Mouse (Mus musculus): ENCODE measurements around the gene Vwa7. TPM values are rescaled to one million over a fixed set of nuclear protein-coding genes. Genes with fewer than 3 reads are reported as not detected.
A peak's percentile ranks its signal among the peaks of the same experiment; 100 is the strongest.

Vwa7 gene
- polyA plus RNA-seq, 1 experiment from 2014 or later, result 0.27 TPM

DNA sequence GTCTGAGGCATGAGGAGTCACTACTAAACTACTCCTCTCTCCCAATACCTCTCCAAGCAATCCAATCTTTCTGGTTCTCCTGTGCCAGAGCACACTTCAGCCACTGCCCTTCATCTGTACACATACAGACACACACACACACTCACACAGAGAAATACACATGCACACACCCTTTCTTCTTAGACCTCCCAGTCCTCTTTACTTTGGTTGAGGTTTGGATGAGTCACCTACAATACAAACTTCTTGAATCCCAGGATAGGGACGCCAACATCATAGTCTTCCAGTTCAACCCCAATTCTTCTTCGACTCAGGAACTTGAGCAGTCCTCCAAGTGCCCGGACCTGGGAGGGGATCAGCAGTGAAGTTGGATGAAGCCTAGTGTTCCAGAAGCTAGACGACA lies 27.4 kb downstream of the Vwa7 start:
- 85% methylated on average over 4 of the region's 4 CpGs for WGBS
- DNase-seq (ENCODE audit: low spot score) (no peak), ATAC-seq (replicated peaks; ENCODE audit: low FRiP score) (no peak)
- Histone ChIP-seq H3K9me3 (ENCODE audit: control insufficient read depth, low read length) (no peaks in the 10 kb centered on the region), H3K4me1 (replicated peaks; ENCODE audit: control insufficient read depth, insufficient read depth, low read length) (peaks cover 11% of the 10 kb centered on the region), H3K27ac (ENCODE audit: low read depth, low read length) (no peak overlapping the region), H3K27me3 (ENCODE audit: control insufficient read depth, insufficient read depth, low read length) (no peaks in the 10 kb centered on the region), H3K9ac (ENCODE audit: low read length) (no peak overlapping the region), H3K4me3 (ENCODE audit: low read depth, low read length) (no peak overlapping the region), H3K36me3 (ENCODE audit: control insufficient read depth, insufficient read depth, low read length) (no peaks in the 10 kb centered on the region), H3K4me2 (ENCODE audit: low read depth, low read length, severe bottlenecking) (no peak overlapping the region)

DNA sequence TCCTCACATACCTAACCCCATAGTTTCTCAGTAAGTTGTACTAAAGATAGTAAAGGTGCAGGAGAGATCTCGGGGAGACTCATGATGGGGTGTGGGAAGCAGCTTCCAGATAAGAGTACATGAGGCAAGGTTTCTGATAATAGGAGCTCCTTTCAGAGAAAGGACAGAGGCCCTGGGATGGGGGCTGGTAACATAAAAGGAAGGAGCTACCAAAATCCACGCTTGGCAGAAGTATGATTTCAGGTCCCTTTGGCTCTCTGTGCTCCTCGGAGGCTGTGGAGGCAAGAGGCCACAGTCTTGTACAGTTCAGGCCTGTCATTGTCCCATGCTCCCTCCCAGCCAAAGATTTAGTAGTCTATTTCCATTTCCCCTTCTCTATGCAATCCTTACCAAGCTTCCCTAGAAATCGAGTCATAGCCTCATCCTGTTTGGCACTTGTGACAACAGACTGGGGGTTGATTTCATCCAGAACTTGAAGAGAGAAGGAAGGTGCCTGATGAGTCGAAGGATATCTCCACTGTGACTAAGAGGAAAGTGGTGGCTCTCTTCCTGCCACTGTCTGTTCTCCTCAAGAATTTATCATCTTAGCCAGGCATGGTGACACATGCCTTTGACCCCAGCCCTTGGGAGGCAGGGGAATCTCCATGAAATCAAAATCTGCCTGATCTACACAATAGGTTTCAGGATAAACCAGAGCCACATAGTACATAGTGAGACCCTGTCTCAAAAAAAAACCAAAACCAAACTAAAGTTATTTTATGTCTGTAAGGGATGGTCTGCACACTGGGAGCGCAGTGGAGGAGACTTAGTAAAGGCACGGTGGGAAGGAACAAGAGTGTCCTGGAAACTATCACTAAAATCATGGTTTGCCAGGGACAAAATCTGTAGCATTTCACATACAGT lies 28.8 kb downstream of the Vwa7 start:
- H3K4me3 ChIP-seq (ENCODE audit: low read depth, low read length), result peak overlapping the region; percentile 39; the same call in 1 of the 2 replicates
- no peaks in the 10 kb centered on the region for H3K36me3 ChIP-seq (ENCODE audit: control insufficient read depth, insufficient read depth, low read length)
- no peak for DNase-seq (ENCODE audit: low spot score)
- H3K9ac ChIP-seq (ENCODE audit: low read length), result peak overlapping the region; percentile 93
- H3K4me2 ChIP-seq (ENCODE audit: low read depth, low read length, severe bottlenecking), result peak overlapping the region; percentile 89
- no peak for ATAC-seq (replicated peaks; ENCODE audit: low FRiP score)
- H3K4me1 ChIP-seq (replicated peaks; ENCODE audit: control insufficient read depth, insufficient read depth, low read length), result peaks cover 19% of the 10 kb centered on the region
- WGBS, result 93% methylated on average over 7 of the region's 7 CpGs
- H3K9me3 ChIP-seq (ENCODE audit: control insufficient read depth, low read length), result no peaks in the 10 kb centered on the region
- H3K27ac ChIP-seq (ENCODE audit: low read depth, low read length), result no peak overlapping the region
- no peaks in the 10 kb centered on the region for H3K27me3 ChIP-seq (ENCODE audit: control insufficient read depth, insufficient read depth, low read length)

DNA sequence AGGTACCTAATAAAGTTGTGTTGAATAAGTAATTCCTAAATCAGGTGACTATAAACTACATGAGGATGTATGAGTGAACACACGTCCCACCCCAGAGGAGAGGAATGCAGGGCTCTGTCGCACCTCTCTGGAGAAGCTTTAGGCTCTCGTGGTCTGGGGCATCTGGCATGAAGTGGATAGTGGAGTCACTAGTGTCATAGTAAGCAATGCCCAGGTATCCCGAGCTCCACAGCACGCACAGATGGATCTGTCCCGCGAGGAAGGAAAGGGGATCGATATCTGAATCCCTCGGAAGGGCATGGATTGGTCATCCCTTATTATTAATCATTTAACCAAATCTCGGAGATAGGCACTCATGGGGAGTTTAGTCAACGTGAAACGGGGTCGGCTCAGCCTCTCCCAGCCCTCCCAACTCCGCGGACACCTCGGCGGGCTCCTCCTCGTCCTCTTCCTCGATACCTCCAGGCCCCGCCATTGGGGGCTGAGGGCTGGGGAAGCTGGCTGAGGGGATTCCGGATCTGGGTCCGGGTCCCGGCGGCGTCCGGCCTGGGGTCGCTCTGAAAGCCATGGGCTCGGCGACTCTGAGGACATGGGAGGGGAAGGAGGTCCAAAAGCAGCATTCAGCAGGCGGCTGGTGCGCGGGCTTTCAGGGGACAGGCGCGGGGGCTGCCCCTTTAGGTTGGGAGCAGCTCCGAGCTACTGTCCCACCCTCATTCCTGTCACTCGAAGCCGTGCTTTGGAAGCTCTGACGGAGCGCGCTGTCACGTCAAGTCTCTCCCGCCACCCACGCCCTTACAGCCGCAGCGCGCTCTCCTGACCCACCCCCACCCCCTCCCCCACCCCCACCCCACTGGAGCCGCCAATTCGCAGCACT lies 29.7 kb downstream of the Vwa7 start:
- Histone ChIP-seq H3K4me2 (ENCODE audit: low read depth, low read length, severe bottlenecking) (peak overlapping the region; percentile 89), H3K27ac (ENCODE audit: low read depth, low read length) (peak overlapping the region; percentile 62), H3K27me3 (ENCODE audit: control insufficient read depth, insufficient read depth, low read length) (no peaks in the 10 kb centered on the region), H3K9me3 (ENCODE audit: control insufficient read depth, low read length) (no peaks in the 10 kb centered on the region), H3K36me3 (ENCODE audit: control insufficient read depth, insufficient read depth, low read length) (no peaks in the 10 kb centered on the region), H3K4me1 (replicated peaks; ENCODE audit: control insufficient read depth, insufficient read depth, low read length) (peaks cover 21% of the 10 kb centered on the region), H3K9ac (ENCODE audit: low read length) (peak overlapping the region; percentile 93), H3K4me3 (ENCODE audit: low read depth, low read length) (peak overlapping the region; percentile 39)
- 6% methylated on average over 48 of the region's 48 CpGs for WGBS
- no peak for DNase-seq (ENCODE audit: low spot score)
- ATAC-seq (replicated peaks; ENCODE audit: low FRiP score), result peak; percentile 76

DNA sequence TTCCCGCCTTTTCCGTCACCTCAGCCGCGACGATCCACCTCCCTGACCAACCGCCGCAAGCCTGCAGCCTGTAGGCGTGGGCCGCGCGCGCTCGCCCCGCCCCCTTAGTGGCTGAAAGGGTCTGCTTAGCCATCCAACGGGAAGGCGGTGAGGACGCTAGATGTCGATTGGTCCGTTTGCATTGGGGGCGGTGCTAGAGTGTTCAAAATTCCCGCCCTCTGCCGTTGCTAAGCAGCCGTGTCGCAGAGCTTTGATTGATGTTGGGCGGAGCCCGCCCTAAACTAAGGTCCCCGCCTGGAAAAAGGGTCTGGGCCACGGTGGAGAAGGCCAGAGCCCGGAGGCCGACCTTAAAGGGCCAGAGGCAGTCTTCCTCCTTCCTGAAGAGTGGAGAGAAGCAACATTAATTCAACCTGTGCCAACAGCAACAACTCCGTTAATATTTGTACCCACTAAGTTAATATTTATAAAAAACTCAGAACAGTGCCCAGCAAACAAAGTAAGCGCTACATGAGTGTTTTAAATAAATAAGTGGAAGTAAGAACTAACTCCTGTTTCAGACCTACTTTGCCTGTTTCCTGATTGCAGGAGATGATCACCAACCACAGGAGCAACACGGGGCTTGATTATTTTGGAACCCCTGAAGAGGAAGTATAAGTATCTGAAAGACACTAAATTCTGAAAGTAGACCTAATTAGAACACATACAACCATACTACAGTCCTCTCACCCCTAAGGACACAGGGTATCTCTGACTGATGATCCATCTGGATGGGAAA lies 30.5 kb downstream of the Vwa7 start, which contains the start of gene Msh5:
TSS of gene Msh5 (minus strand) at position 65 of the 775 bp plus-strand sequence.
- H3K4me2 ChIP-seq (ENCODE audit: low read depth, low read length, severe bottlenecking), result peak within 1 kb of the TSS; percentile 89
- H3K27ac ChIP-seq (ENCODE audit: low read depth, low read length), result peak within 1 kb of the TSS; percentile 62
- no peaks in the 10 kb centered on the region for H3K27me3 ChIP-seq (ENCODE audit: control insufficient read depth, insufficient read depth, low read length)
- H3K4me3 ChIP-seq (ENCODE audit: low read depth, low read length), result peak within 1 kb of the TSS; percentile 39
- DNase-seq (ENCODE audit: low spot score), result peak; percentile 100
- H3K4me1 ChIP-seq (replicated peaks; ENCODE audit: control insufficient read depth, insufficient read depth, low read length), result peaks cover 27% of the 10 kb centered on the region
- peak; percentile 98 for ATAC-seq (replicated peaks; ENCODE audit: low FRiP score)
- 3% methylated on average over 33 of the region's 33 CpGs for WGBS
- peak within 1 kb of the TSS; percentile 93 for H3K9ac ChIP-seq (ENCODE audit: low read length)
- no peaks in the 10 kb centered on the region for H3K9me3 ChIP-seq (ENCODE audit: control insufficient read depth, low read length)
- H3K36me3 ChIP-seq (ENCODE audit: control insufficient read depth, insufficient read depth, low read length), result no peaks in the 10 kb centered on the region

DNA sequence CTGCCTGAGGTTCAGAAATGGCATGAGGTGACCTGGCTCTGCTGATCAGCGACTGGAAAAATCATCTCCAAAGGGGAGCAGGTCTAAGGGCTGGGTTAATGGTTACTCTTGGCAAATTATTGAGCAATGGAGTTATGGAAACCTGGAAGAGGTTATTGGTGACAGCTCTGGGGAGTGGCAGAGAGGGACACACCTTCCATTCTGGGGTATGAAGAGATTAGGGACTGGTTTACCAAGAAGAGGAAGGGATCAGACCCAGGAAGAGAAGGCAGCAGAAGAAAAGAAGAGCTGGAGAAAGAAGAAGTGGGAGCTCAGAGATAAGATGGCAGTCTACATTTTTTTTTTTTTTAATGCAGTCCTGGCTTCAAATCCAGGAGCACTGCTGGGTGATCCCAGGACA lies 31.3 kb downstream of the Vwa7 start:
- no peak for DNase-seq (ENCODE audit: low spot score)
- Histone ChIP-seq H3K9me3 (ENCODE audit: control insufficient read depth, low read length) (no peaks in the 10 kb centered on the region), H3K4me1 (replicated peaks; ENCODE audit: control insufficient read depth, insufficient read depth, low read length) (peaks cover 32% of the 10 kb centered on the region), H3K27me3 (ENCODE audit: control insufficient read depth, insufficient read depth, low read length) (no peaks in the 10 kb centered on the region), H3K36me3 (ENCODE audit: control insufficient read depth, insufficient read depth, low read length) (no peaks in the 10 kb centered on the region), H3K27ac (ENCODE audit: low read depth, low read length) (peak overlapping the region; percentile 39; the same call in 1 of the 2 replicates), H3K4me2 (ENCODE audit: low read depth, low read length, severe bottlenecking) (no peak overlapping the region), H3K9ac (ENCODE audit: low read length) (peak overlapping the region; percentile 25; the same call in 1 of the 2 replicates), H3K4me3 (ENCODE audit: low read depth, low read length) (no peak overlapping the region)
- no peak for ATAC-seq (replicated peaks; ENCODE audit: low FRiP score)
- 50% methylated on average over 1 of the region's 1 CpGs for WGBS

DNA sequence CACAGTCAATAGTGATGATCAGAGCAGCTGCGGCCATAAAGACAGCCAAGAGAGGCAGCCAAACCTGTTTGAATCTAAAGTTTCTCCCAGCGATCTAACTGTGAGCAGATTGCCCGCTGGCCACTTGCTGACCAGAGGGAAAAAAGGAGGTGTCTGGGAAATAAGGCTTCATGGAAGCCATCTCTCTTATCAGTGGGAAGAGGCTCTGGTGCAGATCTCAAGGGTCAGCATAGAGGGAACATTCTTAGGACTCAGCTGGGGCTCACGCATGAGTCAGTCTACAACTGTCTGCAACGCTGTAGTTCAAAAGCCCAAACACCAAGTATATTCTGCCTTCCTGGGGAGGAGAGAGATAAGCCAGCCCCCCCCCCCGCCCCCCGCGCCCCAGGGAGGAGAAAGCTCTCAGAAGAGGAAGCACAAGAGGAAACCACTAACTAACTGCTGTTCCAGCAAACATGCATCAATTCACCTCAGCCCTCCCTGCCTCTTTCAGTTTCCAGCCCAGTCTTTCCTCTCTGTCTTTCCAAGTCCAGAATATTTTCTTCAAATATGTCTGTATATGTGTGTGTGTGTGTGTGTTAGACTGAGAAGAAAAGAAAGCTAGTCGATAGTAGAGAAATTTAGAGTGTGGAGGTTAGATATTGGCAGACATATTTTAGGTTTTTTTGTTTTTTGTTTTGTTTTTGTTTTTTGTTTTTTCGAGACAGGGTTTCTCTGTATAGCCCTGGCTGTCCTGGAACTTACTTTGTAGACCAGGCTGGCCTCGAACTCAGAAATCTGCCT lies 32.0 kb downstream of the Vwa7 start:
- ATAC-seq (replicated peaks; ENCODE audit: low FRiP score) (no peak), DNase-seq (ENCODE audit: low spot score) (no peak)
- Histone ChIP-seq H3K4me3 (ENCODE audit: low read depth, low read length) (no peak overlapping the region), H3K27me3 (ENCODE audit: control insufficient read depth, insufficient read depth, low read length) (no peaks in the 10 kb centered on the region), H3K27ac (ENCODE audit: low read depth, low read length) (no peak overlapping the region), H3K4me1 (replicated peaks; ENCODE audit: control insufficient read depth, insufficient read depth, low read length) (peaks cover 32% of the 10 kb centered on the region), H3K9ac (ENCODE audit: low read length) (peak overlapping the region; percentile 27; the same call in 1 of the 2 replicates), H3K4me2 (ENCODE audit: low read depth, low read length, severe bottlenecking) (0 out of 2 replicates have a peak overlapping the region, but pooled peaks have one; percentile 18), H3K36me3 (ENCODE audit: control insufficient read depth, insufficient read depth, low read length) (no peaks in the 10 kb centered on the region), H3K9me3 (ENCODE audit: control insufficient read depth, low read length) (no peaks in the 10 kb centered on the region)
- WGBS, result 46% methylated on average over 11 of the region's 11 CpGs

DNA sequence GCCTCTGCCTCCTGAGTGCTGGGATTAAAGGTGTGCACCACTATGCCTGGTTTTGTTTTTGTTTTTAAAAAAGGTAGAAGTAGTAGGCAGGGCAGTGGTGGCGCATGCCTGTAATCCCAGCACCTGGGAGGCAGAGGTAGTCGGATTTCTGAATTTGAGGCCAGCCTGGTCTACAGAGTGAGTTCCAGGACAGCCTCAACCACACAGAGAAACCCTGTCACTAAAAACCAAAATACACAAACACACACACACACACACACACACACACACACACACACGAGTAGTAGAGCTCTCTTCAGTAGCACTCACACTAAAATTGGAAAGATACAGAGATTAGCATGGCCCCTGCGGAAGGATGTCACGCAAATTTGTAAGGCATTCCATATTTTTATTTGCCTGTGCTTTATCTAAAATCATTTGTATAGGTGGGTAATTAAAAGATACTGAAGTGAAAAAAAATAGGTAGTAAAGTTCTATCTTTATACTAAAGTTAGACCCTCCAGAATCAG lies 32.6 kb downstream of the Vwa7 start:
- ATAC-seq (replicated peaks; ENCODE audit: low FRiP score) (no peak), DNase-seq (ENCODE audit: low spot score) (peak; percentile 43)
- 79% methylated on average over 5 of the region's 5 CpGs for WGBS
- Histone ChIP-seq H3K4me1 (replicated peaks; ENCODE audit: control insufficient read depth, insufficient read depth, low read length) (peaks cover 32% of the 10 kb centered on the region), H3K36me3 (ENCODE audit: control insufficient read depth, insufficient read depth, low read length) (peaks cover under 1% of the 10 kb centered on the region; the same call in 1 of the 2 replicates), H3K9me3 (ENCODE audit: control insufficient read depth, low read length) (no peaks in the 10 kb centered on the region; the same call in 1 of the 2 replicates), H3K27me3 (ENCODE audit: control insufficient read depth, insufficient read depth, low read length) (no peaks in the 10 kb centered on the region), H3K9ac (ENCODE audit: low read length) (peak overlapping the region; percentile 79; the same call in 1 of the 2 replicates), H3K4me2 (ENCODE audit: low read depth, low read length, severe bottlenecking) (peak overlapping the region; percentile 88; the same call in 1 of the 2 replicates), H3K27ac (ENCODE audit: low read depth, low read length) (peak overlapping the region; percentile 86), H3K4me3 (ENCODE audit: low read depth, low read length) (no peak overlapping the region)
